Mouse (Mus musculus) C2C12 (cell line): ENCODE results near the gene Lrp2. TPM values are rescaled to one million over a fixed set of nuclear protein-coding genes. Genes with fewer than 3 reads are reported as not detected.

Experiments
- H3K27me3 ChIP-seq: one replicate; pipeline ENCODE4 v1.6.1; 2011; ENCODE audit not compliant: control insufficient read depth, insufficient read depth, insufficient read length
- H3K36me3 ChIP-seq: one replicate; pipeline ENCODE4 v1.6.1; 2011; ENCODE audit not compliant: control insufficient read depth, insufficient read depth
- H3K4me3 ChIP-seq: one replicate; pipeline ENCODE4 v1.5.1; 2011; ENCODE audit warnings: mild to moderate bottlenecking, control low read depth; ENCODE audit not compliant: poor library complexity, insufficient read depth, severe bottlenecking
- H3K79me2 ChIP-seq: one replicate; pipeline ENCODE4 v1.6.1; 2011; ENCODE audit not compliant: control insufficient read depth, insufficient read depth
- H3K79me3 ChIP-seq: one replicate; pipeline ENCODE4 v1.6.1; 2011; ENCODE audit warnings: low read depth, control low read depth
- H3ac ChIP-seq: one replicate; pipeline ENCODE3; 2011; ENCODE audit warnings: low read depth; ENCODE audit not compliant: control insufficient read depth, insufficient read length
- CEBPB ChIP-seq: IDR thresholded peaks from one replicate; pipeline ENCODE4 v1.6.1; 2011; ENCODE audit warnings: low read depth, mild to moderate bottlenecking, control low read depth, moderate library complexity
- CTCF ChIP-seq: IDR thresholded peaks from one replicate; pipeline ENCODE4 v1.5.1; 2011; ENCODE audit not compliant: control insufficient read depth, insufficient read depth, insufficient read length
- FOSL1 ChIP-seq: IDR thresholded peaks from one replicate; pipeline ENCODE4 v1.8.0; 2011; ENCODE audit warnings: mild to moderate bottlenecking, low read length; ENCODE audit not compliant: poor library complexity, insufficient read depth, severe bottlenecking
- MAX ChIP-seq: IDR thresholded peaks from one replicate; pipeline ENCODE4 v1.6.1; 2011; ENCODE audit warnings: mild to moderate bottlenecking, control low read depth
- MYOD1 ChIP-seq: IDR thresholded peaks from one replicate; pipeline ENCODE4 v1.6.1; 2011; ENCODE audit warnings: low read depth; ENCODE audit not compliant: control insufficient read depth, insufficient read length
- MYOG ChIP-seq: IDR thresholded peaks from one replicate; pipeline ENCODE4 v1.6.1; 2011; ENCODE audit not compliant: control insufficient read depth, insufficient read length; ENCODE audit errors: extremely low read depth
- USF1 ChIP-seq: IDR thresholded peaks from one replicate; pipeline ENCODE4 v1.6.1; 2011; ENCODE audit warnings: low read depth, mild to moderate bottlenecking, control low read depth, moderate library complexity
- polyA plus RNA-seq: library from polyadenylated mRNA; unstranded; fragments of >200 nt; fragmentation: generic; extraction: Trizol; gene quantifications from one replicate; pipeline ENCODE4 v1.2.1, GENCODE M21; 2012; ENCODE audit warnings: missing spikeins

Gene Lrp2
- polyA plus RNA-seq, 1 experiment, result 0.68 TPM

DNA sequence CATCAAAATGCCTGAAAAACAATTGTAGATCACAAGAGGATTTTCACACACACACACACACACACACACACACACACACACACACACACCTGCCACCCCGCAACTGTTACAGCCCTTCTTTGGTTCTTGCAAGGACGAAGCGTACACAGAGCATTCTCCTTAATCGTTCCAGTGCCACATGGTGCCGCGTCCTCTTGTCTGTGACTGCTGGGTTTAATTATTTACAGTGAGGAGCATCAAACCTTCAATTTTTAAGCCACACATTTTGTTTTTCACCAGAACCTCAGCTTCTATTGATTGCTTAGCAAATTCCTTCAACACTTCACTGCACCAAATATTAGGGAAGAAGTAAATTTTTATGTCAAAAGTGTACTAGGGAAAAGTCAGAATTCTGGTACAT lies 15.3 kb downstream of the Lrp2 start:
- H3K27me3 ChIP-seq, result no peaks in the 10 kb centered on the region
- H3ac ChIP-seq, result no peak overlapping the region
- H3K4me3 ChIP-seq, result no peak overlapping the region
- H3K36me3 ChIP-seq, result no peaks in the 10 kb centered on the region
- TF ChIP-seq MAX, result no peak
- TF ChIP-seq CEBPB, result no peak
- no peak for TF ChIP-seq CTCF
- no peak for TF ChIP-seq MYOD1
- TF ChIP-seq MYOG, result no peak
- no peak for TF ChIP-seq USF1
- no peak for TF ChIP-seq FOSL1
- H3K79me2 ChIP-seq, result no peaks in the 10 kb centered on the region
- H3K79me3 ChIP-seq, result no peaks in the 10 kb centered on the region

- H3K36me3 ChIP-seq, result no peaks in the 10 kb centered on the region
- H3K79me2 ChIP-seq, result no peaks in the 10 kb centered on the region
- no peak overlapping the region for H3ac ChIP-seq
- no peaks in the 10 kb centered on the region for H3K27me3 ChIP-seq
- no peaks in the 10 kb centered on the region for H3K79me3 ChIP-seq
- no peak overlapping the region for H3K4me3 ChIP-seq
- TF ChIP-seq CTCF, result no peak
- TF ChIP-seq MYOD1, result no peak
- no peak for TF ChIP-seq FOSL1
- TF ChIP-seq MYOG, result no peak
- no peak for TF ChIP-seq USF1
- no peak for TF ChIP-seq CEBPB
- TF ChIP-seq MAX, result no peak
Measured at GRCm38 (mm10) chr2:69566281-69566680, 19.6 kb downstream of the Lrp2 start.

DNA sequence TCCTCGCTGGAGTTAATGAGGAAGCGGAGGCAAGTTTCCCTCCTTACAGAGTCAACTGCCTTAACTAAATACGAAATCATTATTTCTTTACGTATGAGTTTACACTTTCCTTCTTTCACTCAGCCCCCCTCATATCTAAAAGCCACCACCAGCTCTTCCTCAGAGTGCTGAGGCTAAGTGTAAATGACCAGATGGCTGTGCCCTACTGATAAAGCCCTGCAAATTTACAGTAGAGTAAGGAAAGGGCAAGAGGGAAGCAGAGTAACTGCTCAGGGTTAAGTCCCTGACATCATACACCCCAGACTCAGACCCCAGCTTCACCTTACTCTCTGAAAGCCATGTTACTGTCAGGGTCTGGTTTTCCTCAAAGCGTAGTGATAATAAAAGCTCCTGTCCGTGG lies 22.4 kb downstream of the Lrp2 start:
- H3K27me3 ChIP-seq, result peaks cover 3% of the 10 kb centered on the region
- no peak overlapping the region for H3K4me3 ChIP-seq
- TF ChIP-seq MYOD1 (no peak), MYOG (no peak), CTCF (no peak), FOSL1 (no peak), CEBPB (no peak), MAX (no peak), USF1 (no peak)
- H3ac ChIP-seq, result no peak overlapping the region
- no peaks in the 10 kb centered on the region for H3K79me3 ChIP-seq
- H3K79me2 ChIP-seq, result no peaks in the 10 kb centered on the region
- H3K36me3 ChIP-seq, result no peaks in the 10 kb centered on the region

- Histone ChIP-seq H3K79me2 (no peaks in the 10 kb centered on the region), H3ac (no peak overlapping the region), H3K36me3 (no peaks in the 10 kb centered on the region), H3K4me3 (no peak overlapping the region), H3K79me3 (no peaks in the 10 kb centered on the region), H3K27me3 (peaks cover 3% of the 10 kb centered on the region)
- no peak for TF ChIP-seq MAX
- TF ChIP-seq MYOG, result no peak
- TF ChIP-seq FOSL1, result no peak
- TF ChIP-seq CTCF, result no peak
- no peak for TF ChIP-seq MYOD1
Measured at GRCm38 (mm10) chr2:69562761-69563160, 23.1 kb downstream of the Lrp2 start.

GRCm38 (mm10) chr2:69560221-69560620 lies 25.6 kb downstream of the Lrp2 start:
- Histone ChIP-seq H3K4me3 (no peak overlapping the region), H3K36me3 (no peaks in the 10 kb centered on the region), H3K79me3 (no peaks in the 10 kb centered on the region), H3K27me3 (peaks cover 3% of the 10 kb centered on the region), H3K79me2 (no peaks in the 10 kb centered on the region), H3ac (no peak overlapping the region)
- no peak for TF ChIP-seq CEBPB
- TF ChIP-seq CTCF, result no peak
- no peak for TF ChIP-seq FOSL1
- TF ChIP-seq MYOG, result no peak
- no peak for TF ChIP-seq USF1

DNA sequence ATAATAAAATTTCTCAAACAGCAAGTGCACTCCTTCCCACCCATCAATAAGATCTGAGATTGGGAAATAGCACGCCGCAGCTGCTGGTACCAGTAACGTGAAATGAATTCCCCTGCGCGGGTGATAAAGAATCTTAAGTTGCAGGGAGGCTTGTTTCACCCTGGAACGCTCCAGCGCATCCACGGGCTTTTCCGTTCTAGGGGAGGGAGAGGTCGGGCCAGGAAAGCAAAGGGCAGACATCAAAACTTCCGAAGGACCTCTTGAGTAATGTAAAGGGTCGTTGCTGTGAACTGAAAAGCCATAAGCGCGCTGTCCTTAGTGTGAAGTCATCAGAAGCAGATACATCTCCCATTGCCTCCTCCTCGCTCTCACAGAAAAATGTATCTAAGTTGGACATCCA lies 26.5 kb downstream of the Lrp2 start:
- Histone ChIP-seq H3K36me3 (no peaks in the 10 kb centered on the region), H3K4me3 (no peak overlapping the region), H3K79me3 (no peaks in the 10 kb centered on the region), H3ac (no peak overlapping the region), H3K79me2 (no peaks in the 10 kb centered on the region), H3K27me3 (peaks cover 3% of the 10 kb centered on the region)
- TF ChIP-seq USF1, result no peak
- TF ChIP-seq MAX, result no peak
- TF ChIP-seq CEBPB, result no peak
- no peak for TF ChIP-seq CTCF
- TF ChIP-seq MYOG, result no peak
- no peak for TF ChIP-seq FOSL1
- no peak for TF ChIP-seq MYOD1
